Mouse (Mus musculus): ENCODE results near the gene Ankrd13a.
"Not testable (repeated sequence)": the region's sequence is repeated elsewhere in the genome, so short reads cannot be mapped to it uniquely, and the experiment has no call there.

Gene Ankrd13a

GRCm38 (mm10) chr5:114842155-114842554 lies 67.7 kb downstream of the Ankrd13a start:
- not testable (repeated sequence) for DNase-seq

- DNase-seq, result no peak
Observed at GRCm38 (mm10) chr5:114842674-114843073, 68.2 kb downstream of the Ankrd13a start.

GRCm38 (mm10) chr5:114844371-114844770 lies 69.9 kb downstream of the Ankrd13a start:
- not testable (repeated sequence) for DNase-seq

GRCm38 (mm10) chr5:114851565-114852236 lies 77.2 kb downstream of the Ankrd13a start:
- DNase-seq, result no peak

GRCm38 (mm10) chr5:114853364-114853763 lies 78.9 kb downstream of the Ankrd13a start, which contains the start of gene 4930519G04Rik:
Gene 4930519G04Rik (plus strand): TSS chr5:114853664.
- not testable (repeated sequence) for DNase-seq
